Mouse (Mus musculus): ENCODE measurements at regions not wholly inside any gene's neighbourhood (a gene's known extent, or its start where the extent isn't known, plus 50 kb on each side); places are given as distances from the start of the nearest gene placed in this dataset.

- TF ChIP-seq GATA1 (IDR thresholded peaks at IDR 0.05; ENCODE audit: borderline replicate concordance, low read length) (no peak), FLI1 (IDR thresholded peaks at IDR 0.05; ENCODE audit: low read length) (no peak)
Observed at GRCm38 (mm10) chr12:106567116-106567515, 557.1 kb downstream of the Vrk1 start.
